Mouse (Mus musculus) ES-Bruce4 (cell line): ENCODE data around the gene Slc37a1.

Experiments
- CTCF ChIP-seq: IDR thresholded peaks from one replicate; pipeline ENCODE4 v1.8.1; 2011; ENCODE audit warnings: low read depth, low read length
- EP300 ChIP-seq: IDR thresholded peaks from 2 replicates; pipeline ENCODE4 v1.6.1; 2011; ENCODE audit warnings: low read depth, low read length; ENCODE audit not compliant: insufficient read depth
- POLR2A ChIP-seq: IDR thresholded peaks from one replicate; pipeline ENCODE4 v1.8.1; 2011; ENCODE audit warnings: low read length; ENCODE audit not compliant: insufficient read depth

GRCm38 (mm10) chr17:31277931-31278330, 8.7 kb upstream of the Slc37a1 start:
- TF ChIP-seq CTCF (no peak), POLR2A (no peak), EP300 (no peak)
